Mouse (Mus musculus): ENCODE measurements around the gene Cep83. TPM values are rescaled to one million over a fixed set of nuclear protein-coding genes. Genes with fewer than 3 reads are reported as not detected.
"Not testable (repeated sequence)": the region's sequence is repeated elsewhere in the genome, so short reads cannot be mapped to it uniquely, and the experiment has no call there.

The Cep83 gene
- polyA plus RNA-seq, 1 experiment from 2014 or later = 17.0 TPM

- Histone ChIP-seq H3K27ac (replicated peaks) (no peak overlapping the region), H3K27me3 (no peaks in the 10 kb centered on the region), H3K9me3 (no peaks in the 10 kb centered on the region), H3K4me2 (no peak overlapping the region), H3K9ac (no peak overlapping the region), H3K4me1 (replicated peaks) (no peaks in the 10 kb centered on the region; the same call in 1 of the 2 replicates), H3K4me3 (no peak overlapping the region), H3K36me3 (no peaks in the 10 kb centered on the region)
- ATAC-seq (ENCODE audit: low FRiP score, low read depth) = no peak
- 77% methylated on average over 3 of the region's 3 CpGs for WGBS
Measured at GRCm38 (mm10) chr10:94709622-94710319, 21.3 kb downstream of the Cep83 start.

- 89% methylated on average over 2 of the region's 2 CpGs for WGBS
- H3K9me3 ChIP-seq = no peaks in the 10 kb centered on the region
- no peak overlapping the region for H3K9ac ChIP-seq
- H3K4me2 ChIP-seq = no peak overlapping the region
- no peak overlapping the region for H3K4me3 ChIP-seq
- ATAC-seq (ENCODE audit: low FRiP score, low read depth) = no peak
- no peak overlapping the region for H3K27ac ChIP-seq (replicated peaks)
- no peaks in the 10 kb centered on the region; the same call in 1 of the 2 replicates for H3K4me1 ChIP-seq (replicated peaks)
- H3K27me3 ChIP-seq = no peaks in the 10 kb centered on the region
- no peaks in the 10 kb centered on the region for H3K36me3 ChIP-seq
Measured at GRCm38 (mm10) chr10:94710320-94710695, 21.9 kb downstream of the Cep83 start.

DNA sequence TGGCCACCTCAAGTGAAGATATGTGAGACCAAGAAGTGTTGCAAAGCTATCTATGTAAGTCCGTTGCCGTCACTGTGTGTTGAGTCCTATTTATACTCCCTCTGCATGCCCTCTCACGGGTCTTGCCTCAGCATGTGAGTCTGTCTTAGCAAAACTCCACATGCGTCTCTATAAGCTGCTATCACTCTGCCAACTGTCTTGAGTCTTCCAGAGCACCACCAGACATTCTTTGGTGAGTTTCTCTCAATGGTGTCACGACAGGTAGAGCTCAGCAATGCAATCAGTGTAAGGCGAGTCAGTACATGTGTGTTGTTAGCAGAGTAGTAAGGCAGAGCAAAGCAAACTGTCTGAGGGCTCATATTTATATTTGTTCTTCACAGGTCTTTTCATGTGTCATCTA is 31.8 kb downstream of the Cep83 start:
- 94% methylated on average over 6 of the region's 6 CpGs for WGBS
- ATAC-seq (ENCODE audit: low FRiP score, low read depth) = no peak
- Histone ChIP-seq H3K9ac (no peak overlapping the region), H3K27me3 (no peaks in the 10 kb centered on the region), H3K4me2 (no peak overlapping the region), H3K9me3 (no peaks in the 10 kb centered on the region), H3K4me1 (replicated peaks) (no peaks in the 10 kb centered on the region), H3K36me3 (no peaks in the 10 kb centered on the region), H3K4me3 (no peak overlapping the region), H3K27ac (replicated peaks) (no peak overlapping the region)

- H3K27me3 ChIP-seq; H3K9ac ChIP-seq; H3K27ac ChIP-seq (replicated peaks); H3K4me1 ChIP-seq (replicated peaks); ATAC-seq (ENCODE audit: low FRiP score, low read depth); H3K4me3 ChIP-seq; H3K4me2 ChIP-seq; H3K9me3 ChIP-seq; H3K36me3 ChIP-seq: not testable (repeated sequence)
- 93% methylated on average over 2 of the region's 2 CpGs for WGBS
Measured at GRCm38 (mm10) chr10:94728053-94728452, 39.6 kb downstream of the Cep83 start.

DNA sequence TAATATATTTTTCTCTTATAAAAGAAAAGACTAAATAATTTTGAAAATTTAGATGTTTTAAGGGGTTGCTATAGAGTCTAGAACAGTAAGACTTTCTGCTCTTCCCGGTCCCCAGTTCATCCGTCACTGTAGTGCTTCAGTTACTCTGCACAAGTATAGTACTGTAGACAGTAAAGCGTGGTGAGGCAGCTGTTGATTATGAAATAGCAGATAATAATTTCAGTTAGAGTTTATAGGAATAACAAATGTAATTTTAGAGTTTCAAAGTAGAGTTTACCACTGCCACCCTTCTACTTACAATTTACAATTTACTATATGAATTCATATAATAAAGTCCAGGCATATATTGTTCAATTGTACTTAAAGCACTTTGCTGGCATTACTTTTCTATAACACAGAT is 42.0 kb downstream of the Cep83 start:
- 98% methylated on average over 3 of the region's 3 CpGs for WGBS
- no peak for ATAC-seq (ENCODE audit: low FRiP score, low read depth)
- Histone ChIP-seq H3K27ac (replicated peaks) (no peak overlapping the region), H3K36me3 (no peaks in the 10 kb centered on the region), H3K4me1 (replicated peaks) (no peaks in the 10 kb centered on the region), H3K27me3 (no peaks in the 10 kb centered on the region), H3K4me2 (no peak overlapping the region), H3K4me3 (no peak overlapping the region), H3K9ac (no peak overlapping the region), H3K9me3 (no peaks in the 10 kb centered on the region)

DNA sequence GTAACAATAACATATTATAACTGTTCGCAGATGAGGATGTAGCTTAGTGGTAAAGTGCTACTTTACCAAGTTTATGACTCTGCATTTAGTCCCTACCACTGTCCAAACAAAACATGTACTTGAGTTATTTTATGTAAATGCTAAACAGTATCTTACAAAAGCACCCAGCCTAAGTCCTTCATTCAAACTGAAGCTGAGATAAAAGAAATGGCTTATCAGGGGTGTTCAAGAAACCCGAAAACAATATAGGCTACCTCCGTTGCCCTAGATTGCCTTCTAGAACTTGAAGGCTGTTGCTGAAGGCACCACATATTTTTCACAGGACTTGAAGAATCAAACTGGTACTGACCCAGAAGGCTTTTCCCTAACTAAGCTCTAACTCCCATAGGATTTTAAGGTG is 46.4 kb downstream of the Cep83 start:
- Histone ChIP-seq H3K4me1 (replicated peaks) (no peaks in the 10 kb centered on the region), H3K27ac (replicated peaks) (no peak overlapping the region), H3K4me2 (no peak overlapping the region), H3K9ac (no peak overlapping the region), H3K27me3 (no peaks in the 10 kb centered on the region), H3K9me3 (no peaks in the 10 kb centered on the region), H3K4me3 (no peak overlapping the region), H3K36me3 (no peaks in the 10 kb centered on the region)
- WGBS = 96% methylated on average over 3 of the region's 3 CpGs
- no peak for ATAC-seq (ENCODE audit: low FRiP score, low read depth)

DNA sequence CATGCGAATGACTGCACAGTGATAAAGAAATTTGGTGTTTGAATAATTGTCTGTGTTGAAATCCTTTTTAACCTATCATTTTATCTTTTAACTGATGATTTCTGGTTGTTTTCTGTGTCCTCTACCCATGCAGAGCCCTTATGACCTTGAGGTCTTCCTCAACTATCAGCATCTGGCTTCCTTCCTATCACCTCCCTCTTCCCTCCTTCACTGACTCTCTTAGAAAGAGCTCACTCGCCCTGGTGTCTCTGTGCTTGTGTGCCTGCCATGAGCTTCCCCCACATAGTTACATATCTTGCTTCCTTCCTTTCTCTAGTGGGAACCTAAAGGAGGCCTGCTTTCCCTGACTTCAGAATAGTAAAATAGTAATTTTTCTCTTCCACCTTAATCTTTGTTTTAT is 51.8 kb downstream of the Cep83 start:
- no peak for ATAC-seq (ENCODE audit: low FRiP score, low read depth)
- no peaks in the 10 kb centered on the region for H3K9me3 ChIP-seq
- WGBS = 85% methylated on average over 2 of the region's 2 CpGs
- H3K36me3 ChIP-seq = no peaks in the 10 kb centered on the region
- no peaks in the 10 kb centered on the region for H3K27me3 ChIP-seq
- H3K4me1 ChIP-seq (replicated peaks) = no peaks in the 10 kb centered on the region
- H3K9ac ChIP-seq = no peak overlapping the region
- H3K27ac ChIP-seq (replicated peaks) = no peak overlapping the region
- H3K4me3 ChIP-seq = no peak overlapping the region
- H3K4me2 ChIP-seq = no peak overlapping the region

DNA sequence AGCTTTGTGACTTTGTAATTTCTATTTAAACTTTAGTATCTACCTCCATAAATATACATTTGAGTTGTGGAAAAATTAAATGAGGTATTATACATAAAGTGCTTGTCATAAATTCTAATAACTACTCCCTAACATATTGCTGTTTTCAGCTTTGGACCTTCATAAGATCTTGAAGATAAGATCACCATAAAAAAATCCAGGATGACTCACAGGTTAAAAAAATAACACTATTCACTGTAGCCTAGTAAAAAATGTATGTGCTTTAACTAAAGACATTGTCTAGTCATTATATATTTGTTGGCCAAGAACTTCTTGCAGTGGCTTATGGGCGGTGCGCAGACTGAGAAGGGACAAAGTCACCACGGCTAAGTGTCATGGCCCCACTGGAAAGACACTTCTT is 53.0 kb downstream of the Cep83 start:
- H3K9me3 ChIP-seq = no peaks in the 10 kb centered on the region
- ATAC-seq (ENCODE audit: low FRiP score, low read depth) = no peak
- H3K4me2 ChIP-seq = no peak overlapping the region
- WGBS = 97% methylated on average over 3 of the region's 3 CpGs
- H3K27me3 ChIP-seq = no peaks in the 10 kb centered on the region
- no peak overlapping the region for H3K9ac ChIP-seq
- no peak overlapping the region for H3K4me3 ChIP-seq
- H3K36me3 ChIP-seq = no peaks in the 10 kb centered on the region
- no peaks in the 10 kb centered on the region for H3K4me1 ChIP-seq (replicated peaks)
- no peak overlapping the region for H3K27ac ChIP-seq (replicated peaks)

- H3K36me3 ChIP-seq = peaks cover 9% of the 10 kb centered on the region; the same call in 1 of the 2 replicates
- no peak overlapping the region for H3K27ac ChIP-seq (replicated peaks)
- 84% methylated on average over 2 of the region's 2 CpGs for WGBS
- H3K4me1 ChIP-seq (replicated peaks) = no peaks in the 10 kb centered on the region
- ATAC-seq (ENCODE audit: low FRiP score, low read depth) = no peak
- H3K9me3 ChIP-seq = no peaks in the 10 kb centered on the region
- H3K4me2 ChIP-seq = no peak overlapping the region
- H3K9ac ChIP-seq = no peak overlapping the region
- H3K27me3 ChIP-seq = no peaks in the 10 kb centered on the region
- H3K4me3 ChIP-seq = no peak overlapping the region
Measured at GRCm38 (mm10) chr10:94747011-94747410, 58.6 kb downstream of the Cep83 start.

DNA sequence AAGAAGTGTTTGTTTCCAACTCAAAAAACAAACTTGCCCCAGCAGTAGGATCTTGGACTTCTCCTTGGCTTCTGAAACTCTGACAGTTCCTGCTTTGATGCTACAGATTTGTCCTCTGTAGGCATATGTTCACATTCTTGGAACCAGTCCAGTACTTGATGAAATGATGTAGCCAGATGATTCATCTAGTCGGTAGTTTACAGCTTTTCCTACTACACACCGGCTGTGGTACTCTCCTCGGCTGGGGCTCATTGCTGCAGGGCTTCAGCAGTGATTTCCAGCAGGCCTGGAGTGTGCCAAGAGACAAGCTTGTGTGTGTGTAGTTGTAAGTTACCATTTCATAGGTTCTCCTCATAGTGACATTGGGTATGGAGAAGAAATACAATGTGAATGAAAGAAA is 83.0 kb downstream of the Cep83 start:
- no peaks in the 10 kb centered on the region for H3K4me1 ChIP-seq (replicated peaks)
- no peaks in the 10 kb centered on the region for H3K9me3 ChIP-seq
- H3K27ac ChIP-seq (replicated peaks) = no peak overlapping the region
- no peak overlapping the region for H3K9ac ChIP-seq
- no peaks in the 10 kb centered on the region for H3K27me3 ChIP-seq
- H3K4me2 ChIP-seq = no peak overlapping the region
- H3K4me3 ChIP-seq = no peak overlapping the region
- no peak for ATAC-seq (ENCODE audit: low FRiP score, low read depth)
- 55% methylated on average over 3 of the region's 3 CpGs for WGBS
- no peaks in the 10 kb centered on the region for H3K36me3 ChIP-seq

- Histone ChIP-seq H3K27ac (replicated peaks) (no peak overlapping the region), H3K4me3 (no peak overlapping the region), H3K9me3 (no peaks in the 10 kb centered on the region), H3K27me3 (no peaks in the 10 kb centered on the region), H3K36me3 (0 out of 2 replicates have a peak, but pooled peaks cover 4% of the 10 kb centered on the region), H3K9ac (no peak overlapping the region), H3K4me2 (no peak overlapping the region), H3K4me1 (replicated peaks) (no peaks in the 10 kb centered on the region)
- WGBS = 98% methylated on average over 3 of the region's 3 CpGs
- ATAC-seq (ENCODE audit: low FRiP score, low read depth) = no peak
Measured at GRCm38 (mm10) chr10:94777576-94777975, 89.1 kb downstream of the Cep83 start.

- Histone ChIP-seq H3K4me1 (replicated peaks) (no peaks in the 10 kb centered on the region), H3K27ac (replicated peaks) (no peak overlapping the region), H3K4me2 (no peak overlapping the region), H3K4me3 (no peak overlapping the region), H3K9me3 (no peaks in the 10 kb centered on the region), H3K36me3 (0 out of 2 replicates have a peak, but pooled peaks cover 4% of the 10 kb centered on the region), H3K9ac (no peak overlapping the region), H3K27me3 (no peaks in the 10 kb centered on the region)
- WGBS = 97% methylated on average over 4 of the region's 4 CpGs
- no peak for ATAC-seq (ENCODE audit: low FRiP score, low read depth)
Measured at GRCm38 (mm10) chr10:94779319-94779718, 90.9 kb downstream of the Cep83 start.

Measured in hindbrain, embryonic 15.5 days (tissue).